Mouse (Mus musculus): ENCODE results near the gene Rcor2.

The Rcor2 gene

DNA sequence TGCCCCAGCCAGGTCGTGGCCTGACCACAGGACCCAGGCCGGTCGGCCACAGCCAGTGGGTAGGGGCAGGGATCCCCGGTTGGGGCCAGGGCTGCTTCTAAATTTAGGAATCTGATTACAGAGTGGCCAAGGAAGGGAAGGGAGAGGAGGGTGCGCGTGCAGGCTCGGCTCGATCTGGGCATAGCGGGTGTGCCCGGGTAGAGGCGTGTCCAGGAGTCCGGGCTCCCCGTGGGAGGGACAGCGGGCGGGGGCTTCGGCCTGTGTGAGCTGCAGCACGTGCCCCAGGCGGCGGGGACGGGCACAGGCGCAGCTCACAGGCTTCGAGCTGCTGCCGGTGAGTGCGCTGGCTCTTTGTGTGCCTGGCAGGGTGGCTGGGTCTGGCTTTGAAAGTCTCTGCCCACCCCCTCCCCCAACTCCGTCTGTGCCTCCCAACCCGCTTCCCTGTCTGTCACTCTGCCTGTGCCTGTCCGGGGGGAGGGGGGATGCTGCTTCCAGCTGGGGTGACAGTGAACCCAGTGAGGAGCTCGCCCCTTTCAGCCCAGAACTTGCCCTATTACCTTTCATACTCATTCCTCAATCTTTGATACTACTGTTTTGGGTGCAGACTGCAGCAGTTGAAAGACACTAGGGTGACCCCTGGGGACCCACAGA, at the start of gene Rcor2:
Rcor2 (plus strand) TSS at position 235 of the 651 bp plus-strand sequence.
- peak; percentile 48 for DNase-seq (ENCODE audit: low read depth)

DNA sequence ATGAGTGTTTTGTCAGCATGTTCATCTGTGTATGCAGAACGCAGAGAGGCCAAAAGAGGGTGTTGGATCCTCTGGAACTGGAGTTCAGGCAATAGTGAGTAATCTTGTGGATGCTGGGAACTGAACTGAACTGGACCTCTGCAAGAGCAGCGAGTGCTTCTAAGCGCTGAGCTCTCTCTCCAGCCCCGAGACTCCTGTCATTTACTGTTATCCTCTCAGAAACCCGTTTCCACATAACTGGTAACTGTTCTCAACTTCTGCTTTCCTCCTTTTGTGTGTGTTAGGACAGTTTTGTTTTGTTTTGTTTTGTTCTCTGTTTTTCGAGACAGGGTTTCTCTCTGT, 49.2 kb upstream of the Rcor2 start:
- DNase-seq (ENCODE audit: low read depth): no peak

DNA sequence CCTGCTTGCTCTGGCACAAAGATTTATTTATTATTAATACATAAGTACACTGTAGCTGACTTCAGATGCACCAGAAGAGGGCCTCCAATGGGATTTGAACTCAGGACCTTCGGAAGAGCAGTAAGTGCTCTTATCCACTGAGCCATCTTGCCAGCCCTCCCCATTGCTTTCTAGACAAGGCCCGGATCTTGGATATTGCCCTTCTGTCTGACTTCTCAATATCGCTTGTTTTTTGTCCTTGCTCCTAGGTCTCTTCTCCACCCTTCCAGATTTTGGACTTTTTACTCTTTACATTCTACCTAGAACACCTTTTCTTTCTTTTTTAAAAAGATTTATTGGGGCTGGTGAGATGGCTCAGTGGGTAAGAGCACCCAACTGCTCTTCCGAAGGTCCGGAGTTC, 48.4 kb upstream of the Rcor2 start:
- no peak for DNase-seq (ENCODE audit: low read depth)

DNA sequence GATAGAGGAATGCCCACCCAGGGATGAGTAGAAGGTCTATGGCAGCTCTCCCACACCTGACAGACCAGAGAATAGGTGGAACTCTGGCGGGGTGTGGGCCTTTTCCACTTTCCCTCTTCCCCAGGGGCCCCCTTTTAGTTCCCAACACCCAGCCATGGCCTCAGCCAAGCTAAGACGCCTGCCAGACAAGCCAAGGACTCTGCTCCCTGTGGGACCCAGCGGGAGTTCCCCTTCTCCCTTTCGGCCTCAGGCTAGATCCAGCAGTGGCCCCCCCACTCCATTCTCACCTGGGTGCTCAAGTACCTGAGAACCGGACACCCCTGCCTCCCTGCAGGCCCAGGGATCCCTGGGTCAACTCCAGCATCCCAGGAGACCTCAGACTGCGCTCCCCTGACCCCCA, 44.9 kb upstream of the Rcor2 start:
- DNase-seq (ENCODE audit: low read depth): no peak

DNA sequence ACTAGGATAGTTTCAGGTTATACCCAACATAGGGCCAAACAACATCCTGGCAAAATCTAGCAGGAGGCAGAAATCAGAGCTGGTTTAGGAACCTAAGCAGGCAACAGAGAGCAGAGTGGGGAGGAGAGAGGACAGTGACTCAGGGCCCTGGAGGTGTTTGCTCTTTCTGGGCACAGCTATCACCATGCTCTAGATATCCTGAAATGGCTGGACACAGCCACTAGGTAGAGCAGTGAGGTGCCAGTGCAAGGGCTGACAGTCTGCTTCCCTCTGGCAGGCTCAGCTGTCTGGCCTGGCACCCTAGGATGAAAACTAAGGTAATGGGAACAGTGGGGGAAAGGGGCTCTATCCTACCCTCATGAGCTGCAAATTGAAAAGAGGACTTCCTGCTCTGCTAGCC, 43.6 kb upstream of the Rcor2 start:
- no peak for DNase-seq (ENCODE audit: low read depth)

DNA sequence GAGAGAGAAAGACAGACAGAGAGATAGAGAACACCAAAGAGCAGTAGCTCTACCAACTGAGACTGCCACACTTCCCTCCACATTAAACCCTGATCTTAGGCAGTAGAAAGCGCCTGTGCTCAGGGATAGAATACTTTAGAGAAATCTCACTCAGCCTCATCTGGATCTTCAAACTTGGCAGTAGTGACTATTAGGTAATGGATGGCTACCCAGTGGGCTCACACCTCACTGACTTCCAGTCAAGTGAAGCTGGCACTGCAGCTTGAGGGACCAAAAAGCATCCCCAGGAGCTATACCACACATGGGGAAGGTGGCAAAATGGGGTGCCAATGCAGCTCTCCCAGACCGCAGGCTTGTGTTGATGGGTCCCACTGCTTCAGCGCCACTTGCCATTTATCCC, 42.9 kb upstream of the Rcor2 start:
- DNase-seq (ENCODE audit: low read depth): no peak

DNA sequence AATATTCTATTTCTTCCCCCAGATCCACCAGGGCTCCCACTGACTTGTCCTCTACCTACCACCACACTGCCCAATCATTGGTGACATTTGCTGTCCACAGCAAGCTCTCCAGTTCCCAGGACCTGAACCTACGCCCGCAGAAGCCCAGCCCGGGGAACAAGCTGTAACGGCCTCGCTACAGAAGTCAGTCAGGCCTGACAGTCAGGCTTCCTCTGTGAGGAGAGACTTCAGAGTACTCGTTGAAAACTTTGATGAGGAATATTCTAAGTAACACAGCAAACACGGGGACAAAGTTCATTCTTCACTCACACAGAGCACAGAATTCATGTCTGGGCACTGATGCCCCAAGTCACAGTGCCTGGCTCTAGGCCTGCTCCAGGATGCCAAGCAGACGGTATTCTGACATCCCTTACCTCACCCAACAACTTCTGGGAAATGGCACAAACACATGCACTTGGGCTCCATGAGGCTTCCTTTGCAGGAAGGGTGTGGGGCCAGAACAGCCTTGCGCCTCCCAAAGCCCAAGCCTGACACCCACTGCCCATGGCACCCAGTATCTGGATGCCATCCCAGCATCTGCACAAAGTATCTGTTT, 41.9 kb upstream of the Rcor2 start:
- no peak for DNase-seq (ENCODE audit: low read depth)

DNA sequence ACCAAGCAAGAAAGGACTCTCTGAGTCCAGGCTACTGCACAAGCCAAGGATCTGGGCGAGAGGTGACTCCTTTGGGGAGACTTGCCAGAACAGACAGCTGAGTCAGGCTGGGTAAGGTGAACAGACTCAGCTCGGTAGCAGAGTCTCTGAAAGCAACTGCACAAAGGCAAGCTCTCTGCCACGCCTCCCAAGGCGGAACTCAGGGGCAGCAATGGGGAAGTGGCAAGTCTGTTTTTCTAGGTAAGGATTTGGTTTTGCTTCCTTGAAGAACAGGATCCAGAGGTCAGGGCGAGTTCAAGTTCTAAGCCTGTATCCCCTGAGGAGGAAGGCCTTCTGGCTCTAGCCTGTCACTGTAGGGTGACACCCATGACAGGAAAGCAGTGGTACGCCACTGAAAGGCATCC, 40.6 kb upstream of the Rcor2 start:
- no peak for DNase-seq (ENCODE audit: low read depth)

DNA sequence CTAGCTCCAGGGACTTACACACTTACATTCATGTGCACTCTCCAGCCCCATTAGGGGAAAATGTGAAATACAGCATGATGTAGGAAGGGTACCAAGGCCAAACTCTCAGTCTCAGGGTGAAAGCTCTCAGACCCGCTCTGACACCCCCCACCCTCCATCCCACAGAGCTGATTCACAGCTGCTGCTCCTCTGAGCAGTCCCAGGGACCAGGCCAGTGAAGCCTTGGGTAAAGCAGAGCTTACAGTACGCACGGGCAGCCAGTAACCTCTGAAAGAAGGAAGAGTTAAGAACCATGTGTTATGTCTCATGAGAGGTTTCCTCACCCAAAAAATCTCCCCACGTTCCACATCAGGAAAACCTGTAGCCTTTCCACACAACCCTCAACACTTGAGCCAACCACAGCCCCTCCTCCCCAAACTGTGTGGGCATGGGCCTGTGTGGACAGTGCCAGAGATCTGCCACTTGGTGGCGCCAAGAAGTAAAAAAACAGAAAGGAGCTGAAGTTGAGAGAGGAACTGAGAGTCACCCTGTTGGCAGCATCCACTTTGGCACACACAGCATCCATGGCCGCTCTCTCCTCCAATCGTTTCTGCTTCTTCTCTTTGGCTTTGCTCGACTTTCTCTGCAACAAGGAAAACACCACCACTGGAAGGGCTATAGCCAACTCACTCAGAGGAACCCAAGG, 32.4 kb upstream of the Rcor2 start:
- DNase-seq (ENCODE audit: low read depth): peak; percentile 85

DNA sequence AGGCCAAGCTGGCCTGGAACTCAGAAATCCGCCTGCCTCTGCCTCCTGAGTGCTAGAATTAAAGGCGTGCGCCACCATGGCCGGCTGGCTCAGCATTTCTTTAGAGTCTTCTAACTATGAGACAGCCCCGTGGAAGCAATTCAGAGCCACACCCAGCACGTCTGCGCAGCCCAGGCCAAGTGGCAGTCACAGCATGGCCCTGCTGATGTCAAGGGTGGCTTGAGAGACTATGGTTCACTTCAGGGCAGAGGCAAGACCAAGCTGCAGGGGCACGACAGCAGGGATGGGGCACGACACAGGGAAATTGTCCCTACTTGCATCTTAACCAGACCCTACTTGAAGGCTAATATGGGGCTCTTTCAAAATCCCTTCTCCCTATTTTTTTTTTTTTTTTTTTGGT, 31.7 kb upstream of the Rcor2 start:
- DNase-seq (ENCODE audit: low read depth): no peak

DNA sequence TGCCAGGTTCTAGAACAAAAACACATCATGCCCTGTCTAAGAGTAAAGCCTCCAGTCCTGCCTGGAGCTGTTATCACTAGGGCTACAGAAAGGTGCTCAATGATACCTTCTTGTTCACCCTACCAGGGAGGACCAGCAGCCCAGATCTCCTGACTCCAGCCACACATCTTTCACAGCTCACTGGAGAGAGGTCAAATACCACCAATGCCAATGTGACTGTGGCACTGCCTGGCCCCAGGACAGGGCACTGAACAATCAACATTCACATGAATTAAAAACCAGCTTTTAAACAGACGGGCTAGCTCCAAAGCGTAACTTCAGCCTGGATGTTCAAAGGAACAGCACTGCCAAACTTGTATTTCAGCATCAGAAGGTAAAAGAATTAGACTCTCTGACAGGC, 31.1 kb upstream of the Rcor2 start:
- DNase-seq (ENCODE audit: low read depth): no peak

DNA sequence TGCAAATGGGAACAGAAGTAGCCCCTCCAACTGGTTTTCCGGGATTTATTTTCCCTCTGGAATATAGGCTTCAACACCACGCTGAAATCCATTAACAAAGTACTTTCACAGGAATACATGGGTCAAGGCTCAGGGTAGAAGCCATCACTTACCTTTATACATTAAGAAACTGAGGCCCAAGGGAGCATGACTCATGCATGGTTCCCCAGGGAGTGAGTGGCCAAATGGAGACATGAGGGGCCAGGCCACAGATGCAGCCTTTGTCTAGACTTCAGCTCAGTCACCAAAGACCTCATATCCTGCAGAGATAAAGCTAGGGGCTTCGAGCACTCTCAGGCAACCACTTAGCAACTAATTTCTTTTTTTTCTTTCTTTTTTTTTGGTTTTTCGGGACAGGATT, 30.4 kb upstream of the Rcor2 start:
- DNase-seq (ENCODE audit: low read depth): no peak

DNA sequence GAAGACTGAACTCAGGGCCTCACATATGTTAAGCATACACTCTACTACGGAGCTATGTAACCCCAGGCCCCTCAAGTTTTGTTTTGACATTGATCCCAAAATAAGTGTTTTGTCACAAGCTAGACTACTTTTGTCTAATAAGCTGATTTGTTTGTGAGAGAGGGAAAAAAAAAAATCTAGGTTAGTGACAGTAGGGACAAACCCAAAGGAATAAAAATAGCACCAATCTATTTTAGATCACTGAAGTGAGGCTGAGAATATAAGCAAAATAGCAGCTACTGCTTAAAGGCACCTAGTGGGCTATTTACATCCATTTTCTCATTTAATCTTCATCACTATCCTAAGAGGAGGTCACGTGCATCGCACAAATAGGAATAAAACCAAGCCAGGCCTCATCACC, 27.6 kb upstream of the Rcor2 start:
- no peak for DNase-seq (ENCODE audit: low read depth)

DNA sequence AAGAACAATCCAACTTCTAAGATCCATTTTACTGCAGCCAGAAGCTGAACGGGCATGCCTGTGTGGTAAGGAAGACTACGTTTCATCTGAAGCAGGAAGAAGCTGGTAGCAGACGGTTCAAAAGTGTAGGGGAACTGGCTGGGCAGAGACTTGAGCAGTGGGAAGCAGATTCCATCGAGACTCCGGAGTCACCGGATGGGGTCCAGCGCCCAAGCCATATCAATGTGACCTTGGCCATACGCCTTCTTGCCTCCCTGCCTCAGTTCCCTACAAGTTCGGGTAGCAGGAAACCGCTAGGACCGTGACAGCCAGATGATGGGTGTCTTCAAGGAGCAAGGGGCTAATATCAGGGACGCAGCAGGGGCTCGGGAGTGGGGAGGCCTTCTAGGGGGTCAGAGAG, 26.8 kb upstream of the Rcor2 start:
- peak; percentile 50 for DNase-seq (ENCODE audit: low read depth)

DNA sequence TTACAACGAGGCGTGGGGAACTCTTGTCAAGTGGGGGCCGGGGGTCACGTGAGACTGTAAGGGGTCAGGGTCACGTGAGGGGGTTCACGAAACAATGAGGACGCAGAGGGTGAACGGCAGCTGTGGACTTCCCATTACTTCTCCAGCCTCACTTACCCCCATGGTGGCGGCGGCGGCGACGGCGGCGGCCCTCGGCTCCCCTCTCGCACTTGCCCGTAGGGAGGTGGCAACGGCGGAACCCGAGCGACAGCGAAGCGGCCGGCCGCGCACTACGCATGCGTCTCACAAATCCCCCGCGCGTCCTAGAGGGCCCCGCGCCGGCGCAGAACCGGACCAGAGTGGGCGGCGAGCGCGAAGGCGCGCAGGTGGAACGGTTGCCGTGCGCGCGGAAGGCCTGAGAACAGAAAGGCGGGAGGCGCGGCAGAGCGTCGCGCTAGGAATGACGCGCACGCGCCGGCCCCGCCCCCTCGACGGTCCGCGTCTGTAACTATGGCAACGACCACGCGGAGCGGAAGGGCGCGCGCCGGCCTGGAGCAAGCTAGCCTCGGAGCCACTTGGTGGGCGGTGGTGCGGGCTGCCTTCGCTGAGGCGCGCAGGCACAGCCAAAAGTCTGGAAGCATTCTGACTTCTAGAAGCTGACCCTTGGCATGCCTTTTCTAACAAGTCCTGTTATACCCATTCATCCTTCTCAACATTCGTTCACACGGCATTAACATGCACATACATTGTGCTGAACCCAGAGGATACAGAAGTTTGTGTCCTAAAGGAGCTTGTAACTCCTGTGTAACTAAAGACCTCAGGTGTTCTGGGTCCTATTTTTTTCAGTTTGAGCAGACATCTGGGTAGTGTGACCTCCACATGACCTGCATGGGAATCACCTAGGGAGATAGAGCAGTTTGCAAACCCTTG, 26.1 kb upstream of the Rcor2 start, which contains the start of gene Naa40:
Naa40 (minus strand) TSS at position 402 of the 909 bp plus-strand sequence.
- peak; percentile 97 for DNase-seq (ENCODE audit: low read depth)

DNA sequence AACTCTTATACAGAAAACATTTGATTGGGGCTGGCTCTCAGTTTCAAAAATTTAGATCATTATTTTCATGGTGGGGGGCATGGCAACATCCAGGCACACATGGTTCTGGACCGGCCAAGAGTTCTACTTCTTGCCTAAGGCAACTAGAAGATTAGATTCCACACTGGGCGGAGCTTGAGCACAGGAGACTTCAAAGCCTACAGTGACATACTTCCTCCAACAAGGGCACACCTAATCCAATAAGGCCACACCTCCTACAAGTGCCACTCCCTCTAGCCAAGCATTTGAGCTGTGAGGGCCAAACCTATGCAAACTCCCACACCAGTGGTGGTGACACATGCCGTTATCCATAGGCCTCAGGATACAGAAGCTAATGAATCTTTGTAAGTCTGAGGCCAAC, 21.1 kb upstream of the Rcor2 start:
- DNase-seq (ENCODE audit: low read depth): no peak

DNA sequence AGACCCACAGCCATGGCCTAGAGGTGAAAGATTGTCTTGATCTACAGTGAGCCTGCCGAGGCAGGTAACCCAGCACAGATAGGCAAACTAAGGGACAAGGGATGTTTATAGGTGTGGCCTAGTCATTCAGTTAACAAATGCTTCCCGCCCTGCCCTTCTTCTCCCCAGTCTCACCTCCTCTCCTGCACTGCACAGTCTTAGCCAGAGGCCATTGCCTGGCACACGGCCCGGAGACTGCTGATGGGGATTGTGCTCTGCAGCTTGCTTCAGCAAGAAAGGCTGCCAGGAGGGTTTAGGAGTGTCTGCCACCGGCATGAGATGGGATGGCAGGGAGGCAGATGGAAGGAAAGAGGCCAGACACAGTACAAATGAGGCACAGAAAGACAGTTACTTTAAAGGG, 9.2 kb upstream of the Rcor2 start:
- no peak for DNase-seq (ENCODE audit: low read depth)

DNA sequence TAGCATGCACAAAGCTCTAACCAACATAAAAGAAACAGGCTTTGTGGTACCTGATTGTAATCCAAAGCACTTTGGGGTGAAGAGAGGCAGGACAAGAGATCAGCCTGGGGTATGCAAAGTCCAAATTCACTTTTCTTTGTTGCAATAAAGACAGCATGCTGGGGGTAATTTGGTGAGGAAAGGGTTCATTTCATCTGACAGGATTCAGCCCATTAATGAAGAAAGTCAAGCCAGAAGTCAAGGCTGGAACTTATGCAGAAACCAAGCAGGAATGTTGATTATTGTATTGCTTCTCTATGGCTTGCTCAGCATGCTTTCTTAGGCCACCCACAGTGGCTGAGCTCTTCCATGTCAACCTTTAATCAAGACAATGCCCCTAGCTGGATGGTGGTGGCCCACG, 5.6 kb upstream of the Rcor2 start:
- DNase-seq (ENCODE audit: low read depth): no peak

DNA sequence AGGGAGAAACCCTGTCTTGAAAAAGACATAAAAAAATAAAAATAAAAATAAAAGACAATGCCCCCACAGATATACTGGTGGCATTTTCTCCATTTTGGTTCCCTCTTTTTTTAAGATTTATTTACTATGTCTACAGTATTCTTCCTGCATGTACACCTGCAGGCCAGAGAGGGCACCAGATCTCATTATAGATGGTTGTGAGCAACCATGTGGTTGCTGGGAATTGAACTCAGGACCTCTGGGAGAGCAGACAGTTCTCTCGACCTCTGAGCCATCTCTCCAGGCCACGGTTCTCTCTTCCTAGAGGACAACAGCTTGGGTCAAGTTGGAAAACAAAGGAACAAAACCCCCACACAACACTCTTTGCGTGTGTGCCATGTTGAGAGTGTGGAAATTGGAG, 5.2 kb upstream of the Rcor2 start:
- no peak for DNase-seq (ENCODE audit: low read depth)

DNA sequence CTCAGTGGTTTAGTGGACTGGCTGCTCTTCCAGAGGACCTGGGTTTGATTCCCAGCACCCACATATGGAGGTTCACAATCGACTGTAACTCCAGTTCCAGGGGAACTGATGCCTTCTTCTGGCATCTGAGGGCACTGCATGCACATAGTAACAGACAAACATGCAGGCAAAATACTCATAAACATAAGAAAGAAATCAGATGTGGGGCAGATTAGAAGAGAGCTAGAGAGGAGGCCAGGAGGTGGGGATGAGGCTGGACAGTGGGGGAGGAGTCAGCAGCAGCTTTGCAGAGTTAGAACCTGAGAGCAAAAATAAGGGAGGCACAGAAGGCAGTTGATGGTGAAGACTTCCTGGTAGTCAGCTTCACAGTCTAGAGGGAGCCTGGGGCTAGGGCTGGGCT, 4.5 kb upstream of the Rcor2 start:
- DNase-seq (ENCODE audit: low read depth): no peak

DNA sequence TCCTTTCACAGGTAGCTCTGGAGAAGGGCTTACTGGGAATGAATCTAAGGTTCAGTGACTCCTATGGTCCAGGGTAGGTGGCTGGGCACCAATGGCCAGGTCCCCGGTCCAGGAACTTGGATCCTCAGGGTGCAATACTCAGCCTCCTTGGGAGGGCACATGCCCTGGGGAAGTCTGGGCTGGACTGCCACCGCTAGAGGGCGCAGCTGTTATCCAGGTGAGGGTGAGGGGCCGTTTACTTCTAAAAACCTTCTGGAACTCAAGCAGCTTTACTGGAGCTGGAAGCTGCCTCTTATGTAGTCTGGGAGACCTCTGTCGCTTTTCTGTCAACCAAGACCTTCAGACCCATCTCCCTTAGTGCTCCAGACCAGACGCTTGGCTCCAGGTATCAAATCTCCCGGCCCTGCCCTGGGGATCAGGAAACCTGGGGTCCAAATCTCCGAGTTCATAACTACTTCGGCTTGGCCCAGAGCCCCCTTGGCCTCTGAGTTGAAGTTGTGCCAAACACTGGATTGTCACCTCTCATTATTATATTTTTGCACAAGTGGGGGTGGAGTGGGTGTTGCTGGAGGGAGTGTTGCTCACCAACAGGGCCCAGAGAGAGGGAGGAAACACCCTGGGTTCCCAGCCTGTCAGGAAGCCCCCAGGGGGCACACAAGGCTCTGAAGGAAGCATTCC, 2.9 kb upstream of the Rcor2 start:
- peak; percentile 90 for DNase-seq (ENCODE audit: low read depth)

DNA sequence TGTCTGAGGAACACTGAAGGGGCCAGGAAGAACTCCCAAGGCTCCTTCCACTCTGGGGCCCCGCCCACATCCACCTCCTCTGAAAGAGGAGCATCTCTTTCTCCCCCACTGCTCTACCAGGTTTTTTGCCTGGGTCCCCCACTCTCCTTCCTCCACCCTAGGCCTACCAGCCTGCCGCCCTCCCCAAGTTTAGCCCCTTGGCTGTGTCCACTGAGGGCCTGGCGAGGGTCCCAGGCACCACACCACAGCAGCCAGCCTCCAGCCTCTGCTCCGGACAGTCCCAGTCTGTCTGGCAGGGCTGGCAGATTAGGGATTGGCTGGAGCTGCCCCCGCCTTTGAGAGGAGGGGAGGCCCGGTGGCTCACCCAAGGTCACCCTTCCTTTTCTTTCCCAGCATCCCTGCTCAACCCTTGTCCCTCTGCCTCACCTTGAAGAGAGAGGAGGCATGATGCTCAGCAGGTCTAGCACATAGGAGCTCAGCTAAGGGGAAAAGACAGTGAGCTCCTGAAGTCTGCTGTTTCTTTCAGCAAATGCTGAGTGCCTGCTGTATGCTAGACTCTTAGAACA, 2.3 kb upstream of the Rcor2 start:
- DNase-seq (ENCODE audit: low read depth): no peak

Data from induced T-regulatory cell, adult 2 months (primary cell).